Mouse (Mus musculus) neural tube, embryonic 11.5 days (tissue): Measurements from ENCODE around the gene 9430038I01Rik. TPM values are rescaled to one million over a fixed set of nuclear protein-coding genes. Genes with fewer than 3 reads are reported as not detected.
"Not testable (repeated sequence)": the region's sequence is repeated elsewhere in the genome, so short reads cannot be mapped to it uniquely, and the experiment has no call there.

ENCODE experiments used
- ATAC-seq: fragments of 200-750 bp; cut with Nextera tagmentation; 2 replicates; pipeline ENCODE4 v1.8.0; 2017; ENCODE audit warnings: moderate number of reproducible peaks, mild to moderate bottlenecking, moderate TSS enrichment, moderate library complexity; ENCODE audit not compliant: insufficient read depth, low FRiP score, low TSS enrichment
- DNase-seq: peaks from one replicate; pipeline ENCODE4 v3.0.0-alpha.2; 2015; ENCODE audit warnings: low spot score
- H3K27ac ChIP-seq: fragments of 300-500 bp; sonication (generic); 2 replicates; pipeline ENCODE4 v1.5.1; 2014; ENCODE audit warnings: low read depth, mild to moderate bottlenecking, low read length
- H3K27me3 ChIP-seq: fragments of 300-500 bp; sonication (generic); 2 replicates; pipeline ENCODE4 v1.6.1; 2014; ENCODE audit warnings: mild to moderate bottlenecking, low read length, mixed read lengths; ENCODE audit not compliant: control insufficient read depth, insufficient read depth
- H3K36me3 ChIP-seq: fragments of 300-500 bp; sonication (generic); 2 replicates; pipeline ENCODE4 v1.6.1; 2014; ENCODE audit warnings: mild to moderate bottlenecking, low read length, moderate library complexity, mixed read lengths; ENCODE audit not compliant: control insufficient read depth, insufficient read depth
- H3K4me1 ChIP-seq: fragments of 300-500 bp; sonication (generic); 2 replicates; pipeline ENCODE4 v1.6.1; 2014; ENCODE audit warnings: low read length, mixed read lengths; ENCODE audit not compliant: control insufficient read depth, insufficient read depth
- H3K4me2 ChIP-seq: fragments of 300-500 bp; sonication (generic); 2 replicates; pipeline ENCODE4 v1.6.1; 2014; ENCODE audit warnings: low read depth, mild to moderate bottlenecking, moderate library complexity
- H3K4me3 ChIP-seq: fragments of 300-500 bp; sonication (generic); 2 replicates; pipeline ENCODE4 v1.5.1; 2014; ENCODE audit warnings: low read depth, low read length
- H3K9ac ChIP-seq: fragments of 300-500 bp; sonication (generic); 2 replicates; pipeline ENCODE4 v1.6.1; 2014; ENCODE audit warnings: mild to moderate bottlenecking, low read length
- H3K9me3 ChIP-seq: fragments of 300-500 bp; sonication (generic); 2 replicates; pipeline ENCODE4 v1.6.1; 2016; ENCODE audit warnings: low read length; ENCODE audit not compliant: control insufficient read depth
- WGBS: fragments of 180-500 bp; shearing (Covaris S2); extraction: QIAGEN DNeasy Blood & Tissue Kit; methylation state at CpG from one replicate; pipeline ENCODE4 v1.1.7; 2014; 5-methylcytosine and 5-hydroxymethylcytosine counted together
- polyA plus RNA-seq: library from polyadenylated mRNA; unstranded; fragments of >200 nt; fragmentation: Nextera tagmentation; extraction: Ambion mirVana; gene quantifications from 2 replicates; pipeline ENCODE4 v1.2.1, GENCODE M21; 2014

The 9430038I01Rik gene
- polyA plus RNA-seq: 17.4 and 18.9 TPM in 2 replicates

- DNase-seq (peak; percentile 96), ATAC-seq (peak; percentile 100)
- Histone ChIP-seq H3K4me3 (peak within 1 kb of the TSS; percentile 82), H3K4me2 (peak within 1 kb of the TSS; percentile 47), H3K27me3 (no peaks in the 10 kb centered on the region), H3K27ac (peak within 1 kb of the TSS; percentile 68), H3K4me1 (no peaks in the 10 kb centered on the region), H3K36me3 (no peaks in the 10 kb centered on the region), H3K9me3 (no peaks in the 10 kb centered on the region), H3K9ac (peak within 1 kb of the TSS; percentile 71)
- WGBS: under 1% methylated on average over 53 of the region's 63 CpGs
Observed at GRCm38 (mm10) chr7:137410337-137411197, at the start of gene 9430038I01Rik. TSS of gene 9430038I01Rik (minus strand) at chr7:137410762.

DNA sequence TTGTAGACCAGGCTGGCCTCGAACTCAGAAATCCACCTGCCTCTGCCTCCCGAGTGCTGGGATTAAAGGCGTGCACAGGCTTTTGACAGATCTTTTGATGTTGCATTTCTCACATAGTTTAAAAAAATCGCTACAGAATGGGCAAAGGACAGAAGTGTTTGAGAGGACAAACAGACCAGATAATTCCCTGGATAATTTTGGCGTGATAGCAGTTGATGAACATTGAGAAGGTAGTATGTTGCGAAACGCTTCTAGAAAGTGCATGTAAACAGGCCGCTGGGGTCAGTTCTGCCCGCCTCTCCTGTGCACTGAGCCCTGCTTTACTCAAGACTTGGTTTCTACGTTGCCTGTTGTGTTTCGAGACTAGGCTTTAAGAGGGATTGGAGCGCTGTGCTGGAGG, 34.8 kb upstream of the 9430038I01Rik start:
- H3K27ac ChIP-seq: no peak overlapping the region
- no peaks in the 10 kb centered on the region for H3K27me3 ChIP-seq
- no peak overlapping the region for H3K4me2 ChIP-seq
- H3K4me3 ChIP-seq: no peak overlapping the region
- 95% methylated on average over 12 of the region's 12 CpGs for WGBS
- DNase-seq: no peak
- no peak overlapping the region for H3K9ac ChIP-seq
- H3K9me3 ChIP-seq: no peaks in the 10 kb centered on the region
- H3K4me1 ChIP-seq: no peaks in the 10 kb centered on the region
- no peak for ATAC-seq
- H3K36me3 ChIP-seq: peaks cover 8% of the 10 kb centered on the region; the same call in 1 of the 2 replicates

GRCm38 (mm10) chr7:137442951-137443350, 32.4 kb upstream of the 9430038I01Rik start:
- Histone ChIP-seq H3K36me3 (peaks cover 6% of the 10 kb centered on the region; the same call in 1 of the 2 replicates), H3K27ac (no peak overlapping the region), H3K4me1 (peaks cover 6% of the 10 kb centered on the region; the same call in 1 of the 2 replicates), H3K4me2 (no peak overlapping the region), H3K9me3 (no peaks in the 10 kb centered on the region), H3K9ac (no peak overlapping the region), H3K4me3 (no peak overlapping the region), H3K27me3 (no peaks in the 10 kb centered on the region)
- WGBS: 93% methylated on average over 4 of the region's 4 CpGs
- ATAC-seq (no peak), DNase-seq (no peak)

- not testable (repeated sequence) for H3K9ac ChIP-seq, DNase-seq, H3K4me1 ChIP-seq, ATAC-seq, H3K27me3 ChIP-seq, H3K9me3 ChIP-seq, H3K27ac ChIP-seq, H3K36me3 ChIP-seq
- peak overlapping the region; percentile 63 for H3K4me2 ChIP-seq
- H3K4me3 ChIP-seq: peak overlapping the region; percentile 97; the same call in 1 of the 2 replicates
- WGBS: 85% methylated on average over 7 of the region's 7 CpGs
Observed at GRCm38 (mm10) chr7:137438962-137439361, 28.4 kb upstream of the 9430038I01Rik start.

GRCm38 (mm10) chr7:137438179-137438550, 27.6 kb upstream of the 9430038I01Rik start:
- WGBS: 6% methylated on average over 7 of the region's 7 CpGs
- peak; percentile 69; the same call in 1 of the 2 replicates for ATAC-seq
- no peak for DNase-seq

DNA sequence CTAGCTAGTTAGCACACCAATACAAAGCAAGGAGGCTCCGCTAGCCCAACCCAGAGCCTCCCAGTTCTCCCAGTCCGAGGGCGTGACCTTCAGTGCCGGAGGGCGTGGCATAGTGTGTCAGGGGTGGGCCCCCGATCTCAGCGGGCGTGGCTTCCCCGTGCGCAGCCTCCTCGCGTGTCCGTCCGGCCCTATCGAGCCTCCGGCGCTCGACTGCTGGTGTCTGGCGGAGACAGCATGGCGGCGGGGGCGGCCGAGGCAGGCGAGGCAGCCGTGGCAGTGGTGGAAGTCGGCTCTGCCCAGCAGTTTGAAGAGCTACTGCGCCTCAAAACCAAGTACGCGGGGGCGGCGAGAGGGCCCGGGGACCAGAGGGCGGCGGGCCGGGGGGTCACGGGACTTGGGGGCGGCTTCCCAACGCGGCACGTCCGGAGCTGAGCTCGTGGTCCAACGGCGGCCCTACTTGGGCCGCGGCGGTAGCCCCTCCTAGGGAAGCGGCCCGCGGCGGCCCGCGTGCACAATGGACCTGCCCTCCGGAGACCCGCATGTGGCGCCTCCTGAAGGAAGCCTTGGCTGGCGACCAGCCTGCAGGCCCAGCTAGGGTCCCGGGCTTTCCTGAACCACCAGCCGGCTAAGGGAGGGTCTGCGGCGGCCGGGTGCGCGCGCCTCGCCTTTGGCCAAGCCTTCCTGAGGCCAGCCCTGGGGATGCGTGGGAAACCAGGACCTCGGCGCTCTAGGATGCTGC, 27.0 kb upstream of the 9430038I01Rik start, which contains the start of gene Glrx3:
TSS of gene Glrx3 (plus strand) at position 175 of the 739 bp plus-strand sequence.
- DNase-seq (peak; percentile 94), ATAC-seq (peak; percentile 95)
- peak within 1 kb of the TSS; percentile 63 for H3K4me2 ChIP-seq
- peak within 1 kb of the TSS; percentile 95 for H3K9ac ChIP-seq
- H3K27ac ChIP-seq: peak within 1 kb of the TSS; percentile 83
- H3K4me3 ChIP-seq: peak within 1 kb of the TSS; percentile 97
- H3K36me3 ChIP-seq: no peaks in the 10 kb centered on the region
- WGBS: under 1% methylated on average over 56 of the region's 69 CpGs
- no peaks in the 10 kb centered on the region for H3K27me3 ChIP-seq
- H3K4me1 ChIP-seq: peaks cover 6% of the 10 kb centered on the region; the same call in 1 of the 2 replicates
- no peaks in the 10 kb centered on the region for H3K9me3 ChIP-seq

More at GRCm38 (mm10) chr7:137438179-137438550, 27.6 kb upstream of the 9430038I01Rik start:
- H3K9me3 ChIP-seq: no peaks in the 10 kb centered on the region
- H3K27ac ChIP-seq: peak overlapping the region; percentile 83
- H3K27me3 ChIP-seq: no peaks in the 10 kb centered on the region
- peak overlapping the region; percentile 95 for H3K9ac ChIP-seq
- peak overlapping the region; percentile 63 for H3K4me2 ChIP-seq
- H3K4me3 ChIP-seq: peak overlapping the region; percentile 97
- H3K4me1 ChIP-seq: peaks cover 6% of the 10 kb centered on the region; the same call in 1 of the 2 replicates
- no peaks in the 10 kb centered on the region for H3K36me3 ChIP-seq

DNA sequence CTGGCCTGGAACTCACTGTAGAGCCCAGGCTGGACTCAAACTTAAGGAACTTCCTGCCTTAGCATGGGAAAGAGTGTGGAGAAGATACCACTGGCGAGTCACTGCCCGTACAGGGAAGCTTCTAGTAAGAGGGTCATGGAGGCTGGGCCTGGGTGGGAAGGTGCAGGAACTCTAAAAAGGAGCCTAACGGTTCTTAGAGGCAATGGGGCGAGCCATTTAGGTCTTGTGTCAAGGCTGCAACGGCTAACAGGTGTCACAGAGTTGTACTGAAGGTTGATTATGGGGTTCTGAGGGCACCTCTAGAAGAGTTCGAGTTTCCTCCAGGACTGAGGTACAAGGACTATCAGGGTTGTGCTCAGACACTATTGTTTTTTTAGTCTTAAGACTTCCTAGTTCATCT, 26.3 kb upstream of the 9430038I01Rik start:
- no peaks in the 10 kb centered on the region for H3K36me3 ChIP-seq
- no peak for ATAC-seq
- H3K9ac ChIP-seq: peak overlapping the region; percentile 95
- peak overlapping the region; percentile 97; the same call in 1 of the 2 replicates for H3K4me3 ChIP-seq
- no peak overlapping the region for H3K27ac ChIP-seq
- peak overlapping the region; percentile 63; the same call in 1 of the 2 replicates for H3K4me2 ChIP-seq
- H3K4me1 ChIP-seq: peaks cover 6% of the 10 kb centered on the region; the same call in 1 of the 2 replicates
- H3K9me3 ChIP-seq: no peaks in the 10 kb centered on the region
- 75% methylated on average over 6 of the region's 6 CpGs for WGBS
- no peak for DNase-seq
- no peaks in the 10 kb centered on the region for H3K27me3 ChIP-seq

- Histone ChIP-seq H3K4me1 (no peaks in the 10 kb centered on the region), H3K27ac (no peak overlapping the region), H3K27me3 (no peaks in the 10 kb centered on the region), H3K4me2 (no peak overlapping the region), H3K9me3 (no peaks in the 10 kb centered on the region), H3K4me3 (no peak overlapping the region), H3K36me3 (no peaks in the 10 kb centered on the region), H3K9ac (no peak overlapping the region)
- no peak for DNase-seq
- WGBS: 46% methylated on average over 13 of the region's 13 CpGs
- ATAC-seq: no peak
Observed at GRCm38 (mm10) chr7:137431769-137432603, 21.4 kb upstream of the 9430038I01Rik start.
